8 mouse cellular contexts compared by ENCODE assay signal in genomic region chr7:92323710-92324109, GRCm38 (mm10).
DNase-seq lines count a peak whose midpoint lies in the region; ATAC-seq and TF ChIP-seq lines count a peak whose summit lies in the region.

No protein-coding gene starts in this region.

- no peak overlapping the region for H3K27ac ChIP-seq in left cerebral cortex, adult 2 months
- no peak overlapping the region for H3K27ac ChIP-seq in intestine, embryonic 15.5 days
- no peak overlapping the region for H3K27ac ChIP-seq in midbrain, postnatal 0 days (ENCODE audit: low read depth, low read length)

- intact Hi-C loops in left cerebral cortex, adult 2 months (cut with DNase I): loop anchor here (2.0 kb wide), 1 partner anchor 219 kb away; no protein-coding TSS in a partner anchor
- intact Hi-C loops in left cerebral cortex, postnatal 10 days (cut with DNase I): loop anchor here (5.0 to 10.0 kb wide), 2 partner anchors 216 to 221 kb away; no protein-coding TSS in a partner anchor

- H3K4me3 ChIP-seq in left cerebral cortex, adult 2 months: no peak overlapping the region
- H3K4me3 ChIP-seq in intestine, embryonic 15.5 days (replicated peaks): no peak overlapping the region
- no peak overlapping the region for H3K4me3 ChIP-seq in midbrain, postnatal 0 days (ENCODE audit: low read depth, low read length)

- no peak overlapping the region for H3K9ac ChIP-seq in intestine, embryonic 15.5 days
- no peak overlapping the region for H3K9ac ChIP-seq in midbrain, postnatal 0 days (replicated peaks; ENCODE audit: low read length, poor library complexity, severe bottlenecking)

- no peaks in the 10 kb centered on the region for H3K4me1 ChIP-seq in intestine, embryonic 15.5 days (replicated peaks)
- no peaks in the 10 kb centered on the region for H3K4me1 ChIP-seq in midbrain, postnatal 0 days (ENCODE audit: insufficient read depth, low read length)

- H3K9me3 ChIP-seq in intestine, embryonic 15.5 days: no peaks in the 10 kb centered on the region
- no peaks in the 10 kb centered on the region for H3K9me3 ChIP-seq in midbrain, postnatal 0 days (ENCODE audit: low read length)

- WGBS in intestine, embryonic 15.5 days: 48% methylated on average over 4 of the region's 4 CpGs
- WGBS in midbrain, postnatal 0 days: 45% methylated on average over 4 of the region's 4 CpGs

- POLR2A ChIA-PET in Patski (lab: Charles Lee): interaction anchor here (0.8 kb wide), 1 partner anchor 218 kb away, joined by 3 read pairs; no protein-coding TSS in a partner anchor

- CTCF ChIA-PET in Patski (lab: Charles Lee): interaction anchor here (1.1 to 1.4 kb wide), 5 partner anchors 8 to 227 kb away, joined by 3 to 4 read pairs (median 4); no protein-coding TSS in a partner anchor

- in situ Hi-C loops in Patski (cut with MboI; ENCODE audit: low pct_unique_long_range_greater_than_20kb): loop anchor here (5.0 kb wide), 2 partner anchors 221 to 224 kb away; no protein-coding TSS in a partner anchor

- no peak for DNase-seq in left cerebral cortex, adult 2 months (ENCODE audit: extremely low spot score in 1 of 2, low spot score in 2 of 2)
- no peak for DNase-seq in left cerebral cortex, postnatal 10 days (ENCODE audit: extremely low spot score in 1 of 2, low spot score in 2 of 2)
- DNase-seq in Patski (ENCODE audit: low read depth, low spot score): peak; percentile 17
- peak; percentile 75 to 77 for DNase-seq in cerebellum, postnatal 14 days
- DNase-seq in midbrain, postnatal 0 days (ENCODE audit: low spot score): peak; percentile 48

- H3K36me3 ChIP-seq in intestine, embryonic 15.5 days: no peaks in the 10 kb centered on the region
- H3K36me3 ChIP-seq in midbrain, postnatal 0 days (ENCODE audit: insufficient read depth, low read length): no peaks in the 10 kb centered on the region

- ATAC-seq in Patski: peak; percentile 74
- ATAC-seq in intestine, embryonic 15.5 days: peak; percentile 61; the same call in 1 of the 2 replicates
- ATAC-seq in midbrain, postnatal 0 days (ENCODE audit: low FRiP score): no peak
- no peak for ATAC-seq in monocyte, adult 5-6 weeks (replicated peaks; ENCODE audit: insufficient number of reproducible peaks, low FRiP score, low TSS enrichment, poor library complexity, severe bottlenecking)
- no peak for ATAC-seq in frontal cortex, adult (ENCODE audit: low TSS enrichment)

- no peaks in the 10 kb centered on the region for H3K27me3 ChIP-seq in Patski
- H3K27me3 ChIP-seq in intestine, embryonic 15.5 days (replicated peaks): no peaks in the 10 kb centered on the region
- no peaks in the 10 kb centered on the region for H3K27me3 ChIP-seq in midbrain, postnatal 0 days (ENCODE audit: insufficient read depth, low read length)

- TF ChIP-seq CTCF in left cerebral cortex, adult 2 months (IDR thresholded peaks at IDR 0.05): peak; percentile 58
- TF ChIP-seq CTCF in Patski (IDR thresholded peaks at IDR 0.05): peak; percentile 76
- peak; percentile 64 for TF ChIP-seq CTCF in midbrain, postnatal 0 days (IDR thresholded peaks at IDR 0.05)

- no peak overlapping the region for H3K4me2 ChIP-seq in intestine, embryonic 15.5 days (replicated peaks)
- no peak overlapping the region for H3K4me2 ChIP-seq in midbrain, postnatal 0 days (ENCODE audit: low read depth, low read length, poor library complexity, severe bottlenecking)

Comparison
In these comparisons a context has a peak if more than half of its experiments do, and no peak if none do; other contexts are left out.
1. DNase-seq: peak in Patski (single experiment), cerebellum, postnatal 14 days (2 of 2) and midbrain, postnatal 0 days (single experiment); none in left cerebral cortex, adult 2 months (0 of 2) and left cerebral cortex, postnatal 10 days (0 of 2).
2. ATAC-seq: peak in Patski (single experiment) and intestine, embryonic 15.5 days (single experiment); none in midbrain, postnatal 0 days (single experiment), monocyte, adult 5-6 weeks (single experiment) and frontal cortex, adult (single experiment).
3. Peak in every context shown above with its lines, with median percentiles within 50 percentile points of each other: CTCF ChIP-seq.